Mouse (Mus musculus) layer of hippocampus, postnatal 14 days (tissue): ENCODE measurements around the gene Pgm2l1. TPM values are rescaled to one million over a fixed set of nuclear protein-coding genes. Genes with fewer than 3 reads are reported as not detected.

Source experiments
- DNase-seq, 2 experiments: peaks; one replicate each; pipeline ENCODE4 v3.0.0; 2021 to 2022; ENCODE audit warnings: low spot score in 2 of 2, mixed read lengths in 1 of 2
- total RNA-seq, 2 experiments: library from RNA; stranded (reverse); gene quantifications; 2 replicates each; pipeline ENCODE4 v1.2.3; 2021

The Pgm2l1 gene
- total RNA-seq, 2 experiments from 2014 or later: 313 to 349 TPM

DNA sequence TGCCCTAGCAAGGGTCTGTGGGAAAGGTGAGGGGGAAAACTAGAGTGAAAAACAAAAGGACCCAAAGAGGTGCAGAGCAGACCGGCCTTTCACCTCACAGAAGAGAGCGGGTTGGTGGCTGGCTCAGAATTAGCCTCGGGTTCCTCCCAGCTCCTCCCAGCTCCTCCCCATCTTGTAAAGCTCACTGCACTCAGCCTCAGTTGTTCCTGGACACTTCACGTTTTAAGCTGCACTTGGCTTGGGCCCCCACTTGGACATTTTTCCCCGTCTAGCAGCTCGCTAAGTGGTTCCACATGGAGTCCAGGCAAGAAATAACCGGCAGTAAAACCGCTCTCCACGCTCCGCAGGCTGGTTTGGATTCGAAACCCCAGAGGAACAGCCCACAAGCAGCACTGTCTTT, 61.4 kb downstream of the Pgm2l1 start:
- DNase-seq: no peak

DNA sequence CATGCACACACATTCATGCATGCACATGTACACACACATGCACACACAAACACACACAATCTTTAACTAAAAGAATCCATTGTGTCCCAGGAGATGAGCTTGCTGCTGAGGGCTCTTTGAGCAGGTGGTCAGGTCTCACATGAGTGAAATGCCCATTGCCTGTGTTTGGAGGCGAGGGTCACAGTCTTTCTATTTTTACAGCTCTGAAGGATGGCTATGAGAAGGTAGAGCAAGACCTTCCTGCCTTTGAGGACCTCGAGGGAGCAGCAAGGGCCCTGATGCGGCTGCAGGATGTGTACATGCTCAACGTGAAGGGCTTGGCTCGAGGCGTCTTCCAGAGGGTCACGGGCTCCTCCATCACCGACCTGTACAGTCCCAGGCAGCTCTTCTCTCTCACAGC, 66.4 kb downstream of the Pgm2l1 start:
- no peak for DNase-seq

DNA sequence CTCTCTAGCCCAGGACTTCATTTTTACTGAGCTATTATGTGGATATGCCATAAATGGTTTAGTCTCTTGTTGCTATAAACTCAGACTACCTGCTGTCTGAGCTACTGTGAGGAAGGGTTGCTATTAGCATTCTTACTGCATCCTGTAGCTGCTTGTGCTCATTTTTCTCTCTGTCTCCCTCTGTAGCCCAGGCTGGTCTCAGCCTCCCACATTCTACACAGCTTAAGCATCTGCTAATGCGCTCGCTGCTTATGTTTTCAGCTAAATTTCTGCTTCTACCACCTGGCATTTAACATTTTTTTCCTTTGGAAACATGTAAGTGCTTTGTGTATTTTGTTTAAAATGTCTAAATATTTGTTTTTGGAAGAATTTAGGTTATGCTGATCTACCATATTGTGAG, 68.6 kb downstream of the Pgm2l1 start:
- DNase-seq: peak in 1 of 2 experiments; percentile 51

DNA sequence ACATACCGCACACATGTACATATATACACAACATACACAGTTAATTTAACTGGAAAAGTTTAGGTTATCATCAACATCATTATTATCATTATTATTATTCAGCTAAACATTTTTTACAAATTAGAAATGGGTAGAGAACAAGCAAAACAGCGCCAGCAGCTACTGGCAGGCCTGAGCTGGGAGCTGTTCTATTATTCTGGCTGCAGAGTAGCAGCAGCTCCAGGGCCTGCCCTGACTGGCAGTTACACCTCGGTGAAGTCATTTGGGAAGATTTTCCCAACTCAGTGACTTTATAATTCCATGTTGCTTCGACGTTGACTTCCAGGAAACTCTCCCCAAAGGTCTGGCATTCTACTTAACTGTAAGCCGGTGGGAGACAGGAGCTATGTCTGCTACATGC, 69.5 kb downstream of the Pgm2l1 start:
- peak in 1 of 2 experiments; percentile 60 for DNase-seq

DNA sequence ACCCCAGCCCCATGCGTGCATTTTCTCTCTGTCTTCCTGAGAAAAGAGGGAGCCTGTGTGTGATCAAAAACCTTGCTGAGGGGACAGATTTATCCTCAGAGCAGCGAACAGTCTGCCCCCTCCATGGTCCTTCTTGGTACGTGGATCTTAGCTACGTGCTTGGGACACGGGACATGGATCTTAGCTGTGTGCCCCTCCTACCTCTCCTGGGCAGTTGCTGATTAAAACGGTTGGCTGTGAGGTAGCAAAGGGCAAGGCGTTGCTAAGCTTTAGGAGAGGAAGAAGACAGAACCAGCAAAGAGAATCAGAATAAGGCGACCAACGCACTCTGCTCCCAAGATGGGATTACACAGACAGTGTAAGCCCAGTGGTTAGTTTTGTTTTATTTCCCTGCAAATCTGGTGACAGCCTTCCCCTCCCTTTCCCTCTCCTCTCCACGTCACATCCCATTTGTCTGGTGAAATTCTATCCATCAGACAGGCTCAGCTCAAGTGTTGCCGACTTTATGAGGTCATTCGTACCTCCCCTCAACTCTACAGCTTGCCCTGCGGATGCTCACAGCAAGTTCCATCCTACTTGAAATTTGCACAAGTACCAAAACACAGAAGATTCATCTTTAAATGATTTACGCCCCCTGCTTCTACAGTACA, 71.8 kb downstream of the Pgm2l1 start:
- no peak for DNase-seq

DNA sequence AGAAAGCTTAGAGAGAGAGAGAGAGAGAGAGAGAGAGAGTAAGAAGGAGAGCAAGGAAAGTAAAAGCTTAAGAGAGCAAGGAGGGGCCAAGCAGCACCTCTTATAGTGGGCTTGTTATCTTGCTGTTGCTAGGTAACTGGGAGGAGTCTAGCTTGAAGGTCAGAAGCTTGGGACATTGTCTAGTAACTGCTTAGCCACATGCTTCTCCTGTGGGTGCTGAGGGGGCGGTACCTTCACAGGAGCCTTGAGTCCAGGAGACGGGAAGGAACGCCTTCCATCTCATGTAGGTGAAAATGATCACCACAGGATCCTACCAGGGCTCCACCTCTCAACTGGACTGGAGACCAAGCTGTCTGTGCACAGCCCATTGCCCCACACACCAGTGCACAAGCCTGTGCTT, 74.2 kb downstream of the Pgm2l1 start:
- DNase-seq: no peak

DNA sequence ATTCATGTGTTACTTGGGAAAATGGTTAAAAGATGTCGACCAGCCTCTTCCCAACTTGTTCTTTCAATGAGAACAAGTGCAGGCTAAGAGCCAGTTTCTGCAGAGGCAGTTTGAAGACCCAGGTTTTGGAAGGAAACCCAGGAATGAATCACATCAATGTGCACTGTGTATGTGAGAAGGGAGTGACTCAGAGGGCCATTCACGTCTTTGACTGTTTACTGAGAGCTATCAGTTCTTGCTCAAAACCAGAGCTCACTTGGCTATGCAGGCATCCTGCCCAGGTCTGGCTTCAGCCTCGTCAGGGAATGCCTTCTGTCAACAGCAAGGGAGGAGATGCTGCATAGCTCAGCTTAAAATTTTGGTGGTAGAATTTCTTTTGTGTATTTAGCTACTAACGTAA, 75.1 kb downstream of the Pgm2l1 start:
- DNase-seq: peak; percentile 44 to 77

DNA sequence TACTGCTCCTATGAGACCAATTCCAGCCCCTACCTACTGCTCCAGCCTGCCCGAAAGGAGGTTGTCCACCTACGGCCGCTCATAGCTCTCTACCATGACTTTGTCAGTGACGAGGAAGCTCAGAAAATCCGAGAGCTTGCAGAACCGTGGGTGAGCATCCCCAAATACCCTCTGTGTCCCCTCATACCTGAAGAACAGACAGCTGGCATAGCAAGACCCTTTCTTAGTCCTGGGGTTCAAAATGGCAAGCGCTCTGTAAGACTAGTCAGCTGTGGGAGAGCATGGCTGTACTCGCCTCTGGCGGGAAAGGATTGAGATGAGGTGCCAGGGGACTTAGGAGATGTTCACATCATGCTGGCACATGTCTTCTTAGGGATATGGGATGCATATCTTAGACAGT, 78.7 kb downstream of the Pgm2l1 start:
- no peak for DNase-seq

DNA sequence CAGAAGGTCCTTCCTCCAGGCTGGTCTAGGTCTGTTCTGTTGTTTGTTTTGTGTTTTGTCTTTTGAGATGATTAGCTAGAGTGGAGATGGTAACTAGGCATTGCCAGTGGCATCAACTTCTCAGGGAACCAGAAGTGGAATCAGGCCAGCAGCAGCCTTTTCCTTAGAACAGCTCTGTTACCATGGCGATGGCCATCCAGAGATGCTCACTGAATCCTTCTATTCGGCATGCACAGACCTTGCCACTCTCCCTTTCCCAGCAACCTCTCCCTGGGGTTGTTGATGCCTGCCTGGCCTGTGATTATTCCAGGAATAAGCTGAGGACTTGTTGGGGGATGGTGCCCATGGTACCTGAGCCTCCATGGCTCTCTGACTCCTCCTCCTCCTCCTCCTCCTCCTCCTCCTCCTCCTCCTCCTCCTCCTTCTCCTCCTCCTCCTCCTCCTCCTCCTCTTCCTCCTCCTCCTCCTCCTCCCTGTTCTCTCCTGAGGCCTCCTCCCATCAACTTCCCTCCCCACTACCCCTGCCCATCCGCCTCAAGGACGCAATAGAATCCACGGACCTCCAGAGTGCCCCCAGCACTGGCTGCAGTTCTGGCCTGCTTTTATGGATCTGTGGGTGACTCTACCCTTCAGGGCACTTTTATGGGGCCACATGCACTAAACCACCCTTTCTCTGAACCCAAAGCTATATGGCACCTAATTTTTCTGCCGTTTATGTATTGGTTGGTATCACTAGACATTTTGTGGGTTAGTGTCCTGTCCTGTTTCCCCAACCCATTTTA, 80.9 kb downstream of the Pgm2l1 start:
- peak; percentile 46 to 55 for DNase-seq

DNA sequence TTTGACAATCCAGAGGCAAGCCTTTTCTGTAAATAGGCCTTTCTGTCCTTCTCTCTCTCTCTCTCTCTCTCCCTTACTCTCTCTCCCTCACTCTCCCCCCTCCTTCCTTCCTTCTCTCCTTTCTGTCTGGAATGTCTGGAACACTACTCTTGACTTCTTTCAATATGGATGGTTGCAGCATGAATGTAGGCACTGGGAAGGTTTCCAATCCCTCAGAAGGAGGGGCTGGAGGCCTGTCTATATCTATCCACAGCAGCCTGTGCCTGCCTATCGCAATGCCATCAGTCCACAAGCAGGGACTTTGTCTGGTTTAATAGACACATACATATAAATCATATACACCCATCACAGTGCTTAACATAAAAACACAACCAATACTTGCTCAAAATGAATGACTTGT, 82.0 kb downstream of the Pgm2l1 start:
- DNase-seq: no peak

DNA sequence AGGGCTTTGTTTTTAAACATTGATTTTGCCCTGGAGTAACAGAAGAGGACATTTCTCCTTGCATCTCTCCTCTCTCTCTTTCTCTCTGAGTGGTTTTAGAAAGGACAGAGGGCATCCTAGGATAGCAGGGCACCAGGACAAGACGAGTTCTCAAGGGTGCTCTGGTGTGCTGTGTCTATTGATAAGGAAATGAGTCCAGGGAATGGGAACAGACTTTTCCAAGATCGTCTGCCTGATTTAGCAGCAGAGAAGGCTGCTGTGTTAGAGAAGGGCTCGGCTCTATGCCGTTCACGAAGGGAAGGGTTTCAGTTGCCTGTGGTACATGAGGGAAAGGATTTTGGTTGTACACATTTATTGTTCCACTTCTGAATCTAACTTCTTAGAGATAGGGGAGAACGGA, 82.5 kb downstream of the Pgm2l1 start:
- DNase-seq: no peak

DNA sequence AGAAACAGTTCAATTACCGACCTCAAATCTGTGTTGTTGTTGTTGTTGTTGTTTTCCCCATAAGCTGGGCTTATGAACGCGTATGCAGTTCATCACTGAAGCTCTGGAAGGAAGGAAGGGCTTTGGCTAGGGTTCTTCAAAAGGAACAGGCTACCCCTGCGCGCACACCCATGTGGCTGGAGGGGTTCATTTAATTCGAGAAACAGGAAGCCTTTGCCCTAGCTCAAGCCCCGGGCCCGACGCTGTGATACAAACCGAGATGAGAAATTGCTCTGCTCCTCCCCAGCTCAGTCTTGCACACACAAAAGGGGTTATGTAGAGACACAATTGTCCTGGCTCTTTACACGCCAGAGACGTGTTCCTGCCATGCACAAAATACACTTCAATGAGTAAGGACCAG, 83.1 kb downstream of the Pgm2l1 start:
- no peak for DNase-seq

DNA sequence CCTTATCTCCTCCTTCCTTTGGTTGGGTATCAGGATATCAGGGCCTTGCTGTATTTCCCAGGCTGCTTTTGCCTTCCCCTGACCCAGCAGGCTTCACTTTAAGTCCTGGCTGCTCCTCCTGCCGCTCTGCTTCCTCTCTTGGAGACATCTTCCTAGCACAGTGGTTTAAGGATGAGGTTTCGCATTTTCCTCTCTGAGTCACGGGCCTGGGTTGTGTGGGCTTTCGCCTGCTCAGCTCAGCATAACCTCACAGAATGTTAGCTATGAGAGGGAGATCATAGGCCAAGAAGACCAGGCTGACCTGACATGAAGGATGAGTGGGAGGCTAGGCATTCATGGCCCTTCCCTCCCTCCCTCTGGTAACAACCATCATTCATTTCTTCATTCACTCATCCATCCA, 85.5 kb downstream of the Pgm2l1 start:
- no peak for DNase-seq

DNA sequence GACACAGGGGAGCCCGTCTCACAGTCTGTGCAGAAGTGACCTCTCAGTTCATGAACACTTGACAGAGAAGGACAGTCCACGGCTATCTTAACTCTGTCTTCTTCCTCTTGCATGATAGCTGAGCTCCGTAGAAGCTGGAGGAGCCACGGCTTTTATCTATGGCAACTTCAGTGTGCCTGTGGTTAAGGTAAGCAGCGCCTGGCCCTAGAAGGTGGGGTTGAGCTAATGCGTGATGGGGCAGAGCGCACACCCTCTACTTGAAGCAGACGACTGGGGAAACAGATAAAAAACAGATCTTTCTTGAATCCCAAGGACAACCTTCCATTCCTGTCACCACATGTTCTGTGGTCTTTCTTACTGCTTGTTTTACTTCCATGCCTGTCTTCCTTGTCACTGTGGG, 89.7 kb downstream of the Pgm2l1 start:
- no peak for DNase-seq

DNA sequence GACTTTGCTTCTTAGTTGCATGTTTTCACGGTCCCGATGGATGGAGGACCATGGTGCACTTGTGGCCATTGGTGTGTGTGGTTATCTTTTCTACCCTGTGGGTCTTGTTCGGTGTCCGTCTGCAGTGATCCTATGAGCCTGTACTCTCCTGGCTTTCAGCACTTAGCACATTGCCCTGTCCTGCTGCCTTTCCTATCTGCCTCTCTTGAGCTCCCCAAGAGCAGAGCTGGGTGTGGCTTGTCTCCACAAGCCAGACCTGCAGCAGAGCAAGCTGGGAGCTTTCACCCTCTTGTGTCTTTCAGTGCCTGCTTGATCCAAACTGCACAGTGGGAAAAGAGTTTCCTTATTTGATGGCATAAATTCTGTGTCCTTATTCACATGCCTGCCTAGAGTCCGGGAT, 90.3 kb downstream of the Pgm2l1 start:
- DNase-seq: no peak

DNA sequence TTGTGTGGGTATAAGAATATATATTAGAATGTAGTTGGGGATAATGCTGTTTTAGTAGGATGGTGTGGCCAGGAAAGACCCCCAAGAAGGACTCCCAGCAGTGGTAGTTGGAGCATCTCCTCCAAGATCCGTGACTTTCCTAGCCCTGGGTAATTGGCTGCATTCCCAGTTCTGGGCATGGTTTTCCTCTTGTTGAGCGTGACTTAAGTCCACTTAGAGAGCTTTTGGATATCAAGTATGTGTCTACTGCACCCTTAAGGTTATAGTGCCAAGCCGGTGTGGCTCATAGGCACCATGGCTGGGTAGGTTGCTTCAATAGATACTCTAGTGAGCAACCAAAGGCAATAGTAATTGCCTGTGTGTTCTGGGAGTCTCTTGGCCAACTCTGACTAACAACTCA, 96.5 kb downstream of the Pgm2l1 start:
- DNase-seq: no peak

DNA sequence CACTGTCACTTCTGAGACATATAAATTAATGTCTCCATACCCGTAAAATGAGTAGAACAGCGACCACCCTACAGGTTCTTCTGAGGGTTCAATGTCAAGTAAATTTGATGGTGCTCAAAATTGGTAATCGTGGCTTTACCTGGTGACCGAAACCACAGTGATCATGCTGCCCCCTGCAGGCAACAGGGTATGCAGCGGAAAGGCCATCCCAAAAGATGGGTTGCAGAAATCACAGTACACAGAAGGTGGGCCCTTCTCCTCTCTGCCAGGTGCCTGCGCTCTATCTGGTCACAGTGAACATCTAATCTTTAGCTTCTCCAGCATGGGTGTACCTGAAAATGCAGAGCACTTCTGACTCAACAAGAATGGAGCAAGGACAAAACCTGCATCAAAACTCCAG, 98.3 kb downstream of the Pgm2l1 start:
- DNase-seq: peak; percentile 53 to 59

DNA sequence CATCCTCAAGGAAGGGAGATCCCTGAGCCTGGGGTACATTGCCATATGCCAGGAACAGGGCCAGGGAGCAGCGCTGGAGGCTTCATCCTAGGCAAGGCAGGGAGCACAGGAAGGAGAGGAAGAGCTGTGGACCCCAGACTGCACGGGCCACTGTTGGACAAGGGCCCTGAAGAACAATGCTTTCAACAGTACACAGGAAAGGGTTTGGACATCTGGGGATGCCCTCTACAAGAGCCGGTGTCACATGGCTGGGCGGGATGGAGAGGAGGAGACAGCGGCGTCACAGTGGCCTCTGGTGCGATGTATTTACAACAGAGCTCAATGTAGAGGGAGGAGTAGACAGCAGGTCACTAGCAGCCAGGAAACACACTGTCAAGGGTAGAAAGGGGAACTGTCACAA, 100.3 kb downstream of the Pgm2l1 start:
- no peak for DNase-seq

Other genes starting within 250 kb of the Pgm2l1 start
- gene Rnf169, start 246.9 kb upstream of the Pgm2l1 start, total RNA-seq: 10 to 100 TPM; 20.9 to 22.6 TPM
- under 1 TPM in 1 of 2 experiments, not detected in 1; 0.29 TPM for gene Chrdl2, start 221.2 kb upstream of the Pgm2l1 start, total RNA-seq
- gene Pold3, start 105.8 kb upstream of the Pgm2l1 start, total RNA-seq: 10 to 100 TPM; 23.2 to 25.2 TPM
- 1 to 10 TPM; 4.8 to 6.5 TPM for gene Lipt2, start 68.1 kb upstream of the Pgm2l1 start, total RNA-seq
- gene Kcne3, start 50.9 kb upstream of the Pgm2l1 start, total RNA-seq: not detected
- 1 to 10 TPM; 5.7 to 7.7 TPM for gene P4ha3, start 58.1 kb downstream of the Pgm2l1 start, total RNA-seq
- gene C2cd3, start 144.8 kb downstream of the Pgm2l1 start, total RNA-seq: 10 to 100 TPM; 15.1 to 16.1 TPM
- gene Ppme1, start 144.9 kb downstream of the Pgm2l1 start, total RNA-seq: 100 to 1,000 TPM; 134 to 142 TPM
- gene Ucp3, start 245.6 kb downstream of the Pgm2l1 start, total RNA-seq: 1 to 10 TPM; 1.3 to 1.6 TPM